Mouse (Mus musculus) brain, embryonic 14.5 days (tissue): ENCODE measurements at regions not wholly inside any gene's neighbourhood (a gene's known extent, or its start where the extent isn't known, plus 50 kb on each side); places are given as distances from the start of the nearest gene placed in this dataset.

Experiments used
- DNase-seq: peaks from one replicate; pipeline ENCODE4 v3.0.0-alpha.2; 2011; ENCODE audit warnings: low read depth
- CTCF ChIP-seq: fragments of 200-500 bp; IDR thresholded peaks from 2 replicates; pipeline ENCODE4 v1.5.1; 2012; ENCODE audit warnings: inconsistent platforms, mild to moderate bottlenecking, moderate library complexity, borderline replicate concordance; ENCODE audit not compliant: insufficient read depth, insufficient read length; ENCODE audit errors: extremely low read depth
- POLR2A ChIP-seq: fragments of 200-500 bp; IDR thresholded peaks from 2 replicates; pipeline ENCODE4 v1.6.1; 2012; ENCODE audit warnings: mild to moderate bottlenecking, inconsistent platforms, borderline replicate concordance; ENCODE audit not compliant: poor library complexity, insufficient read depth, insufficient read length, severe bottlenecking; ENCODE audit errors: extremely low read depth

- DNase-seq = no peak
- TF ChIP-seq POLR2A (no peak), CTCF (no peak)
Measured at GRCm38 (mm10) chr15:102776218-102776850, 54.4 kb upstream of the Calcoco1 start.

- no peak for DNase-seq
Measured at GRCm38 (mm10) chr15:102780626-102781025, 58.6 kb upstream of the Calcoco1 start.

GRCm38 (mm10) chr15:102782988-102783799, 61.2 kb upstream of the Calcoco1 start:
- TF ChIP-seq POLR2A (no peak), CTCF (no peak)
- DNase-seq = no peak

More at GRCm38 (mm10) chr15:102780626-102781025, 58.6 kb upstream of the Calcoco1 start:
- TF ChIP-seq CTCF (no peak), POLR2A (no peak)

- DNase-seq = peak; percentile 58
- TF ChIP-seq POLR2A (no peak), CTCF (peak; percentile 74)
Measured at GRCm38 (mm10) chr15:102785055-102785820, 63.3 kb upstream of the Calcoco1 start.

GRCm38 (mm10) chr15:102788846-102789518, 67.0 kb upstream of the Calcoco1 start:
- TF ChIP-seq POLR2A = no peak
- no peak for TF ChIP-seq CTCF
- peak; percentile 99 for DNase-seq

GRCm38 (mm10) chr15:102797020-102797618, 75.1 kb upstream of the Calcoco1 start:
- no peak for TF ChIP-seq CTCF
- no peak for TF ChIP-seq POLR2A
- peak; percentile 91 for DNase-seq

- TF ChIP-seq POLR2A (no peak), CTCF (no peak)
- no peak for DNase-seq
Measured at GRCm38 (mm10) chr15:102800049-102800448, 78.1 kb upstream of the Calcoco1 start.

GRCm38 (mm10) chr15:102802265-102802813, 80.4 kb upstream of the Calcoco1 start:
- DNase-seq = no peak
- TF ChIP-seq POLR2A (no peak), CTCF (no peak)

- peak; percentile 78 for DNase-seq
- TF ChIP-seq POLR2A (no peak), CTCF (peak; percentile 72; the same call in 1 of the 2 replicates)
Measured at GRCm38 (mm10) chr15:102807353-102807752, 85.4 kb upstream of the Calcoco1 start.

GRCm38 (mm10) chr15:102819181-102819580, 97.2 kb upstream of the Calcoco1 start:
- no peak for TF ChIP-seq POLR2A
- no peak for TF ChIP-seq CTCF
- DNase-seq = no peak
